Mouse (Mus musculus) neural tube, embryonic 10.5 days (tissue): ENCODE measurements at regions not wholly inside any gene's neighbourhood (a gene's known extent, or its start where the extent isn't known, plus 50 kb on each side); places are given as distances from the start of the nearest gene placed in this dataset.

ENCODE experiments used
- DNase-seq: peaks from one replicate; pipeline ENCODE4 v3.0.0-alpha.2; 2017; ENCODE audit warnings: low spot score; ENCODE audit errors: extremely low spot score

- DNase-seq = no peak
These were observed 131.8 kb downstream of the Tshz3 start for GRCm38 (mm10) chr7:36829710-36830109.

DNA sequence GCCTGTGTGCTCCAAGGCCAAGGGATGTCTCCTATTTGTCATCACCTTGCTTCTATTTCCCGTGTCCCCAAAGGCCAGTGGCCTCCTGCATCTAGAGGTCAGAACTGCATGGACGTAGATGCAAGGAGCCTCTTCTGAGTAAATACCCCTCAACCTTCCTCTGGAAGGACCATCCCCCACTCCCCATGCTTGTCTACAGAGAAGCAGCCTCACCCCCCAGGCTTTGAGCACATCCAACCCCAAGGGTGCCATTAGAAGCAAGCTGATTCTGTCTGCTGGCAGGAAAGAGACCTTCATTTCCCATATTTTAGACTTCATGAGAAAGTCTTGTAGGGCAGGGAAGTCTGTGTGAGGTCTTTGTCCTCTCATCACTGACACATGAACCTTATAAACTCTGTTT, 132.2 kb downstream of the Tshz3 start:
- DNase-seq = no peak

DNA sequence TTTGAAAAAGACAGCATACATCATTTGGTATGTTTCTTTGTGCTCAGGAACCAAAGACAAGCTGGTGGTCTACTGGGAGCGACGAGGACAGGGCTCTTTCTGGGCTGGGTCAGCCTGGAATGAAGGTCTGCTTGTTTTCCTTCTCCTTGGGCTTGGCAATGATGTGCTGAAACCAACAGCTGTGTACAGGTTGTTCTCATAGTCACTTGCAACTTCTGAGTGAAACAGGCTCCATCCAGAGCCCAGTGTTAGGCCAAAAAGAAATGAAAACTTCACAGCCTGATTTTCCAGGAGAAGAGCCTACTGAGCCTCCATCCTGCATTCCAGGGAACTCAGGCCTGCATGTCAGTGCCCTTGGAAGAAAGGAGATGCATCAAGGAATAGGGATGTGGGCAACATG, 150.4 kb downstream of the Tshz3 start:
- DNase-seq = no peak

DNA sequence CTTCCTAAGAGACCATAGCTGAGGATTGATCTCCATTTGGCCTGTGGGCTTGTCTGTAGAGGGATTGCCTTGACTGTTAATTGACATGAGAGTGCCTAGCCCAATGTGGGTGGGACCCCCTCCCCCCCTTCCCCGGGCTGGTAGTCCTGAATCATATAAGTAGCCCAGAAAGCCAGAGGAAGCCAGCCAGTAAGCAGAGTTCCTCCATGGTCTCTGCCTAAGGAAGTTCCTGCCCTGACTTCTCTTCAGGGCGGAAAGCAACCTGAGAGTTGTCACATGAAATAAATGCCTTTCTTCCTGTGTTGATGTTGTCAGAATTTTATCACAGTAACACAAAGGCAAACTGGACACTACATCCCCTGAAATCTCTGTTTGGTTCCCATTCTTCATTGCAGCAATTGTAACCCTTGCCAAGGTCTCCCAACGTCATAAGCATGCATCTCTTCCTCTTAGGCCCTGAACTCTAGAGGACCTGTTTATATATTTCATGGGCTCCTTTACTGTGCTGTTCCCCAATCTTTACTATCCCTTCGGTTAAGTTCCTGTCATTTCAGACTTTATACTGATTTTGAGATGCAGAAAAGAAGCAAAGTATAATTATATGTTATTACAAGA, 153.5 kb downstream of the Tshz3 start:
- DNase-seq = no peak

GRCm38 (mm10) chr7:36854308-36854707, 156.4 kb downstream of the Tshz3 start:
- DNase-seq = no peak

GRCm38 (mm10) chr7:36859428-36859827, 161.5 kb downstream of the Tshz3 start:
- no peak for DNase-seq

DNA sequence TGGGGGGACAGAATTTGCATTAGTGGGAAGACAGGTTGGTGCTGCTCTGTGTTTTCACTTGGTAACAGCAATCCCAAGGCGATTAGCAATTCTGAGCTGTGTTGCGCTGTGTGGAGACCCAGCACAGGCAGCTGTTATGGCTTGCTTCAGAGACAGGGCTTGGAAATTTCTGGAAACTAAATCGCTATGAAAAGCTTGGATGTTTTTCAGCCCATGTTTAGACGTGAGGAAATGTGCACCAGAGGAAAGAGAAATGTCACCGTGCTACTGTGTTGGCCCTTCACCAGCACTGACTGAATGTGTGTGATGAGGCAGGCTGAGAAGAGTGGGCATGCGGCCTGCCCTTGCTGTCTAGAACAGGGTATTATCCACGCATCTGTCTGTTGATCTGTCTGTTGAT, 164.6 kb downstream of the Tshz3 start:
- DNase-seq = no peak

DNA sequence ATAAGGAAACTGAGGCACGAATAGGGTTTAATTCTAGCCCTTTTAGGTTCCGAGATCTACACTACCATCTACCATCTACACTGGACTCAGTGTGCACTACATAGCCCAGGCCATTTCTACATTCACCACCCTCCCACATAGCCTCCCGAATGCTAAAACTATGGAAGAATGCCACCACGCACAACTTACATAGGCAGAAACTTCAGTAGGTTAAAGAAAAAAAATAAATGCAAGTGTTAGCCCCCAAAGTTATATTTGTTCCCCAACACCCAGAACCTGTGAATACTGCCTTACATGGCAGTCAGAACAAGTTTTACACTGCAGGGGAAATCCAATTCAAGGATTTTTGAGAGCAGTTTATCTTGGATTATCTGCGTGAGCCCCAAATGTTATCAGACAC, 165.8 kb downstream of the Tshz3 start:
- DNase-seq = no peak

- no peak for DNase-seq
These were observed 166.8 kb downstream of the Tshz3 start for GRCm38 (mm10) chr7:36864675-36865074.

GRCm38 (mm10) chr7:36866602-36867001, 168.7 kb downstream of the Tshz3 start:
- no peak for DNase-seq

- DNase-seq = no peak
These were observed 176.1 kb downstream of the Tshz3 start for GRCm38 (mm10) chr7:36874004-36874403.

DNA sequence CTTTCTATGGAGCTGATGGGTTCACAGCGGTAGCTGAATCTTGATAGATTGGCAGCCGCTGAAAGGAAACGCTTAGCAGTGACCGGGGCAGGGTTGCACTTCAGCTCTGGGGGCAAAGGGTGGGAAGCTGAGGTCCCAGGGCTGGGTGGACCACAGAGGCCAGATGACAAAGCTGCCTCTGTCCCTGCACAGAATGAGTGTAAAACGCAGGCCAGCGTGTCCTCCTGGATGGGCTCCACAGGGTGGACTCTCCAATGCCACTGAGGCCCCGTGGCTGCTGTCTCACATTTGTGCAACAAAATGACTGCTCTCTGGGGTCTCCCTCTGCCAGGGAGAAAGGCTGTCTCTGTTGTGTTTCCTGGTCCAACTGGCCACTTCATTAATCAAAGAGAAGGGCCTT, 179.8 kb downstream of the Tshz3 start:
- peak; percentile 77 for DNase-seq

DNA sequence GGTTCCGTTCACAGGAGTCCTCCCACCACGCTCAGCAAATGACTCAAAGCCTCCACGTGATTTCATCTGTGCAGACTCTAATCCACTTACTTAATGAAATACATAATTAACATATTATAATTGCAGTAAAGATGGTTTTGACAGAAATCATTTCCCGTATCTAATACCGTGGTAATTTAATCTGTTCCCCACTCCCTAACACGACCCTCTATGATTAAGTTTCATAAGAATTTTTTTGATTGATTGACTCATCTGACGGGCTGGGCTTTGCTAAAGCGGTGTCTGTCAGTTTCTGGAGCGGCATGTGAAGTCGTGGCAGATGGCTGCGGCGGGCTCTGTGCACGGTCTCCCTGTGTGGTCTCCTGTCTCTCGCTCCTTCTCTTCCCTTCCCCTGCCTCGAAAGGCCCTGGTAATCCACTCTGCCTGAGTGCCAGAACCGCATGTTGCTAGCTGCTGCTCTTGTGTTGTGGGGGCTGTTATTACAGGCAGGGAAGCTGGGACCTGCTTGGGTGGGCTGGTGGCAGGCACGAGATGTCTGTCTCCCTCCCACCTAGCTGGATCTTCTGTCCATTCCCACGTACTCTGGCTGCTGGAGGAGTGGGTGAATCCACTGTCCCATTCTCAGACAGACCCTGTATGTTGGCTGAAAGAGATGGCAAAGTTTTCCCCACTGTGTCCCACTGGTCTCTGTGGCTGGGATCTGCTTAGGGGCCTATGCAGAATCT, 195.0 kb downstream of the Tshz3 start:
- DNase-seq = no peak

DNA sequence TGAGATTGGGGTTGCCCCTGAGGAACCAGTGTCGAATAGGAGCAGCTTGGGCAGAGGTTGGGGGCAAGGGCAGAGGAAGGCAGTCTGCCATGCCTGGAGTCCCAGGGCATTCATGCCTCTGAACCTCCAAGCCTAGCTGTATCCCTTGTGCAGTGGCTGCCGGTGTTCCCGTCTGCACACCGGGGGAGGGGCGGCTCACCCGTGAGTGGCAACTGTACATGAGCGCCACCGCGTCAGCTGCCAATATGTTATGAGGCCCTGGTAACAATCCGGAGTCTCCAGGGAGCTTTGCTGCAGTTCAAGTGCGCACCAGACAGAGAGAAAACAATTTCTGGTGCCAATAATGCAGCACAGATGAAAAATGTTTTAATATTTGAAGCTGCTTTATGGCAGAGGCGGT, 198.4 kb downstream of the Tshz3 start:
- no peak for DNase-seq

DNA sequence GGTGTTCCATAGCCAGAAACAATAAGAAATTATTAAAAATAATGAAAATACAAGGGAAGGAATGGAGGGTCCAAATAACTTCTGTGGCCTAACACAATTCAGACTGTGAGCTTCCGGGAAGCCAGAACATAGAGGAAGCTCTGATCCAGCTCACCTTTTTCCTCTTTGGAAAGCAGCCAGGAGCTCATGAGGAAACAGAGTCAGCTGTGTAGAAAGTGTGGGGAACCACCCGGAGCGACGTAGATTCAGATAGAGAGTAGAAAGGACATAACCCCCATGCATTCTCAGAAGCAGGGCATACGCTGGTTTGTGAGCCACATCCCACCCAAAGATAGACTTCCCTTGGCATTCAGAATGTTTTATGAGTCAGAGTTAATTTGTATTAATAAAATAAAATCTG, 203.6 kb downstream of the Tshz3 start:
- no peak for DNase-seq

DNA sequence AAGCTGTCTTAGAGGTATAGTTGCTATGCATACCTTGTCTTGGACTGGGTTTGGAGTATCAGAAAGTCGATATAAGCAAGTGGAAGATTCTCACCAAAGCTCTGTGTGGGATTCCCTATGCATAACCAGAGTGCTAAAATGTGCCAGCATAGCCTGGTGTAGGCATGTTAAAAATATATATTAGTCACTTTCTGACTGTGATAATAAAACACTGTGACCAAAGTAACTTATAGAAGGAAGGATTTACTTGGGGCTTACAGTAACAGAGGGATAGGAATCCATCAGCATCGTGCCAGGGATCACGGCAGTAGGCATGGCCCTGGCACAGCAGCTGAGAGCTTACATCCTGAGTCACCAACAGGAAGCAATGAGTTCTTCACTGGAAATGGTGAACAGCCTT, 215.4 kb downstream of the Tshz3 start:
- DNase-seq = no peak

DNA sequence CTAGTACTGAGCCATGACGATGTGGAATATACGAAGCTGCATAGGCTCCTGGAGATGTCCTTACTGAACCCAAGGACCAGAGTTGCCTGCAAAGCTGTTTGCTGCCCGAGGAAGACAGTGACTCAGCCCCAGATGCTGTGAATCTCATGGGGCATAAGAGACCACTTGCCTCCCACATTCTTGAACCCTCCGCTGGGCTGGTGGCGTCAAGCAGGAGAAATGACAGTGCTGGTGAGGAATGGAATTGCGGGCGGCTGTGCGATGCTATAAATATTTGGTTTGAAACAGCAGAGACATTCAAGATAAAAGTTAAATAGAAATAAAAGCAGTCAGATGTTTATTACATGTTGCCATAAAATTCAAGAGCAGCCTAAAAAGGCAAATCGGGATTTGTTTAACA, 216.3 kb downstream of the Tshz3 start:
- DNase-seq = no peak

DNA sequence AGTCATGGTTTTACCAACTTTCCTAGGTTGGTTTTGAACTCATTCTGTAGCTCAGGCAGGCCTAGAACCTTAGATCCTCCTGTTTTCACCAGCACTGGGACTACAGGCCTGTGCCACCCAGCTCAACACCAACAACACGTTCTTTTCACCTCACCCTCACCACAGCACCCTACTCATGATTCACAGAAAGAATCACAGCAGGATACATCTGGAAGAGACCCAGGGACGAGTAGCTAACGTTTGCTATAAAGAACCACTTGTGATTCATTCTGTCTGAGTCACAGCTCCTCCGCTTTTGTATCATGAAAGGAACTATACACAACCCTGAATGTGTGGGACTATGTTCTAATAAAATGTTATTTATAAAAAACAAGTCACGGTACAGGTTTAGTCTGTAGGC, 217.3 kb downstream of the Tshz3 start:
- no peak for DNase-seq

DNA sequence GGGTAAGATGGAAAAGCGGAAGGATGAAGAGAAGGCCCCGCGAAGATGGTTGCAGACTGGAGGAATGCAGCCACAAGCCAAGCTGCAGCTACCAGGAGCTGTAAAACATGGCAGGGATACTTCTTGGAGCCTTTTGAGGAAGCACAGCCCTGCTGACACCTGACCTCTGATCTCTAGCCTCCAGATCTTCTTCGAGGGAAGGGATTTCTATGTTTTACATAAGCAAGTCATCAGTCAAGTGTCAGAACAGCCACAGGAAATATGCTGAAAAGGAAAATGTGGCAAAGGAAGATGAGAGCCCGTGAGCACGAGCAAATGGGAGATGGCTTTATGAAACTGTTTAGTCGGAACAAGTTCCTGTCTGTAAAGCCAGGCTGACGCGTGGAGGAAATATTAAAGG, 219.1 kb downstream of the Tshz3 start:
- no peak for DNase-seq

DNA sequence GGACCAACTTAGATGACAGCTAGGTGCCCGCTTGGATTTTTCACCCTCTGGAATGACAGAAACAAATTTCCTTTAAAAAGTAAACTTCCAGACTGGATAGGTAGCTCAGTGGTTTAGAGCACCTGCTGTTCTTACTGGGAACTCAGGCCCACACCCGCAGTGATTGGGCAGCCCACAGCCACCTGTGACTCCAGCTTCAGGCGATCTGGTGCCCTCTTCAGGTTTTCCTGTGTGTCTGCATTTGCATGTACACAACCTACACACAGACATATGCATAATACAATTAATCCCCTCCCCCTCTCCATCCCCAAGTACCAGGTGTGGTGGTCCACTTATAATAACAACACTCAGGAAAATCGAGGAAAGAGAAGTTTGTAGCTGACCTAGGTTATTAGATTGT, 221.5 kb downstream of the Tshz3 start:
- DNase-seq = no peak

DNA sequence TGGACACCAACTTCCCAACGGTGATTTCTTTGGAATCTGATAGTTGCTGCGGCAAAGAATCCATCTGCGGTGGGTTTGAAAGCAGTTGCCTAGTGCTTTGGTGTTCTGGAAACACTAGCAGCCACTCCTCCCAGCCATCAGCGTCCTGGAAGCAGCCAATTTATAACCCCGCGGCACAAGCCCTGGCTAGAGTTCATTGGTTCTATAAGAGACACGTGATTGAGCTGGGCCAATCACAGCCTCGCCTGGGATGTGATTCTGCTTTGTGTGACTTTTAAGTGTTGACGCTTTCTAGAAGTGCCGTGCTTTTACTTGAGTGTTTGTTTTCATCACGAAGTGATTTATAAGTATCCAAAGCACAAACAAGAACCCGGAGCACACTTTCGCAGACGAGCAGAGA, 223.1 kb downstream of the Tshz3 start:
- no peak for DNase-seq

DNA sequence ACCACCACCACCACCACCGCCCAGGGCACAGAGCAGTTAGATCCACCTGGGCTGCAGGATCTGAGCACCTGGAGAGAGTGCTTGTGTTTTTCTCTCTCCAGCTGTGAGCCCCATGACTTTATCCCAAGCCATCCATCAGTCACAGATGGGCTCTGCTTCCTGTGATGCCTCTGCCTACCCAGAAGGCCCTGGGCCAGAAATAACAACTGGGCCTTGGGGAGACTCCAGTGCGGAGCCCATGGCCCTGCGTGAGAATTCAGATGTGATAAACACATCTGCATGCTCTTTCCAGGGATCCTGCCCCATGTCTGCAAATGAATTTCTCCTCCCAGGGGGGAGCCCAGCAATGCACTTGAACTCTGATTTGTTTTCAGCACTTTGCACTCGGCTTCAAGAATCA, 235.6 kb downstream of the Tshz3 start:
- DNase-seq = no peak

DNA sequence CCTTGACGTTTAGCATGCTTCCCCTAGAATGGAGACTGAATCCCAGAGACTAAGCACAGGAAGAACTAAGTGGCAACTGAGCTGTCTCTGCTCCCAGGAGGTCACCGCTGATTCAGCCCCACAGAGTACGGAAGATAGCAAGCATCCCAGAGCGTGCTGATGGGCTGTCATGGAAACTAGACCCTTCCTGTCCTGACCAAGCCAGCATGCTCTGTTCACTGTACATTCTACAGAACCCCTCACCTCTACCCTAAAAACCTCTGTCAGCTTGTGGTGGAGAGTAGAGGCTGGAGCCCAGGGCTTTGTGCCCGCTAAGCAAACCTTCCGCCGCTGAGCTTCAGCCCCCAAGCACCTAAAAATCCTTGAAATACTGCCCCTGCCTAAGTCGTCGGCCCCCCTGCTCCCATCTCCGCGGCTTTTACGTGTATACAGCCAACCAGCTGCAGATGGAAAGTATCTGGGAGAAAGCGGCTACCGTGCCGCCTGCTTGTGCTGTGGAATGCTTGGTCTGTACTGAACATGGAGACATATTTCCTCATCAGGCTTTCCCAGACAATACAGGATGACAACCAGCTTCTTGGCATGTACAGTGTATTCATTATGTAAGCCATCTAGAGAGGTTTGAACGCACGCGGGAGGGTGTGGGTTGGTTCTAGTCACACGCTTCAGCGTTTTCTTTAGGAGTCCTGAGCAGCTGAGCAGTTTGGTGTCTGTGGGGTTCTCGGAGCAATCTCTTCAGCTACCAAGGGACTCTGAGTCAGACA, 237.1 kb downstream of the Tshz3 start:
- DNase-seq = no peak
